Mouse (Mus musculus) left cerebral cortex, adult 9 months (tissue): ENCODE measurements at regions not wholly inside any gene's neighbourhood (a gene's known extent, or its start where the extent isn't known, plus 50 kb on each side); places are given as distances from the start of the nearest gene placed in this dataset.

ENCODE experiments used
- DNase-seq, 2 experiments: peaks; one replicate each; pipeline ENCODE4 v3.0.0; 2022; ENCODE audit warnings: low spot score in 2 of 2

DNA sequence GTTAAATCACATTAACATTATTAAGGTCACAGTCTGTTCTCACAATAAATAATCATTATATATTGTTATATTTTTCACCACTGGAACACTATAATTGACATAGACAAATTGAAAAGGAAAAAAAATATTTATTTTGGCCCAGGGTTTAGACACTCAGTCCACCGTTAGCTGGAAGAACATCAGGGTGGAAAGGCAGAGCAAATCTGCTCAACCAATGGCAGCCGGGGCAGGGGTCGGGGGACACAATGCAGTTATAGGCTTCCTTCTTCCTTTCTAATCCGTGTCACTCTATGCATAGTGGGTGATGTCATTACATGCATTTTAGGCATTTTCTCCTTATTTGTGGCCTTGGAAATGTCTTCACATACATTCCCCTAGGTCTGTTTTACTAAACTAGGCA, 552.8 kb upstream of the Tenm3 start:
- DNase-seq = no peak

DNA sequence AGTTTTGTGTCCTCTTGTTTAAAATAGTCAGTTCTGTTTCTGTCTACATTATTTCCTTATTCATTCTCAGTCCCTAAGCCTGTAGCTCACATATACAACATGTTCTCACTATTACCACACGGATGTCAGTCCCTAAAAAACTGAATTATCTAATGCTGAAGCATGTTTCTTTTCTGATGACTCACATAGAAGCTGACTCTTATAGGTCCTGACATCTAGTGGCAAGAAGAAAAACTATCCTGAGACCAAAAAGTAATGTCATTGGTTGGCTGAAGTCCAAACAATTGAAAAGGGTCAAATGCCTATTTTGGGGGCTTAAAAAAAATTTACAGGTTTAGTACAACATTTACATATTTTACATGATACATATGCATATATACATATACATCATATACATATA, 551.3 kb upstream of the Tenm3 start:
- DNase-seq = no peak

DNA sequence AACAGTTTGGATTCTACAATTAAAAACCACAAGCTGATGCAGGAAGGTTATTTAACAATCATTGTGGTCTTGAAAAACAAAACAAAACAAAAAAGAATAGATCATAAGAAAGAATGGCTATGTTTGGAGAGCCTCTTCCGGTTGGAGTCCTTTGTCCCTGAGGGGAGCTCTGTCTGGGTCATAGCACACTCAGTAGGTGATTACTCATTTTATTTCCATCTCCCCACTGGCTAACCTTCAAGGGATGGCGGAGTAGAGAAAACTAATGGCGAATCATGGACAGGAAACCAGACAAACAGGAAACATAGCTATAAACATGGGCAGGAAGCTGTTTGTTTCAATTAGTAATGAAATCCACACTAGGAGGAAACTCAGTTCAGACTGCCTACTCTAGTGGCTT, 545.8 kb upstream of the Tenm3 start:
- no peak for DNase-seq

DNA sequence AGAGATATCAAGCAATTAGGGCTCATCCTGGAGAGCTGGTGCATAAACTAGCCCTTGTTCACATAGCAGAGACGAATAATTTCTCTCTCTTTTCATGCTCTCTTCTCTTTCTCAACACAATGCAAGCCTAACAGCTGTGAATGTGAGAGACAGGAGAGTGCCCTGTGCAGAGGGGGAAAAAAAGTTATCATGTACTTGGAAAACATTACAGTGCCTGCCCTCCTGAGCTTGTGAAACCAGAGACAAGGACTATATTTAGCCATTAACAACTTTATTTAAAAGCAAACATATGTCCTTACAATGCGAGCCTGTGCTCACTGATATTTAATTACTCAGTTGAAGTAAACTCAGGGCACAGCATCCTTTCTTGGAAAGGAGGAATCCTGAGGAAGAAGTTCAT, 543.8 kb upstream of the Tenm3 start:
- DNase-seq = no peak

DNA sequence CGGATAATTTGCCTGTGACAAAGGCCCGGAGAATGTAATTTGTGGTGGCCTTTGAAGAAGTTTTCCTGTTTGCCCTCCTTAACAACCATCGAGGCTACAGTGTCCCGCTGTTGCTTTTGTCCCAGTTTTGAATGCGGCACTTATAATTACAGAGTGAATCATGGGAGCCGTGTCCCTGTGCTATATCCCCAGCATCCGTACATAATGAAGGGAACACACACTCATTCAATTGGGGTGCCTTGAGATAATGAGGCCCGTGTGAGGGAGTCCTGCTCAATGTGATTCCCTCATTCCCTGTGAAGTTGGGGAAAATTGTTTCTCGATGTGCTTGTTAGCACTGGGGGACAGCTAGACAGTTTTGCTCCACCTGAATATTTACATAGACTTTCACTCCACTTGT, 528.9 kb upstream of the Tenm3 start:
- DNase-seq = no peak

DNA sequence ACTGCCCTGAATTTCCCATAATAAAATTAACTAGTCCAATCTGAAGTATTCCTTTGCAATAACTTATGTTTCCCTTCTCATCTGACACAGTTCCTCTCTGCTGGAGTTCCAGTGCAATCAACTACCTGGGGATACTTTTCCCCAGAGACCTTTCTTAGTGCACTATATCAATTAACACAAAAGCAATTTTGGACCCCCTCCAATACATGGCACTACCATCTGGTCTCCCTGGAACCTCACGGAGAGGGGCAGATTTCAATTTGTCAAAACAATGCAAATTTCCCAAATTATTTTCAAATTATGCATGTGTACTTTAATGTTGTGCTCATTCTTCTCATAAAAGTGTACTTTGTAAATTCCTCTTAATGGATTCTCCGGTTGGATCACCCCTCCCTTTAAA, 518.9 kb upstream of the Tenm3 start:
- DNase-seq = no peak

DNA sequence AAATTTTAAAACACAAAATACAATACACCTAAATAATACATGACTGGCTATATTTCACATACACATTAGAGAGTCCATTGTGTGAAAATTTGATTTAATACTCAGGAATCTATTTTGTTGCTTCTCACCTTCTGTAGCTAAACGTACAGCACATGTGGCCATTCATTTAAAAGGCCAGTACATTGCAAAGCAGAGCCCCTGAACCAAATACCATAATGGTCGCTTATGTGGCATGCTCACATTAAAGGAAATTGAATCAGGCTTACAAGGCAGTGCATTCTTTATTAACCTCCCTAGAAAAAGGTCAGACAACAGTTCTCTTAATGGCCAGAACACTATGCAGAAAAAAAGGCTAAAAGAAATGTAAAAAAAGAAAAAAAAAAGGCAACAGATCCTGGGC, 517.7 kb upstream of the Tenm3 start:
- DNase-seq = no peak

DNA sequence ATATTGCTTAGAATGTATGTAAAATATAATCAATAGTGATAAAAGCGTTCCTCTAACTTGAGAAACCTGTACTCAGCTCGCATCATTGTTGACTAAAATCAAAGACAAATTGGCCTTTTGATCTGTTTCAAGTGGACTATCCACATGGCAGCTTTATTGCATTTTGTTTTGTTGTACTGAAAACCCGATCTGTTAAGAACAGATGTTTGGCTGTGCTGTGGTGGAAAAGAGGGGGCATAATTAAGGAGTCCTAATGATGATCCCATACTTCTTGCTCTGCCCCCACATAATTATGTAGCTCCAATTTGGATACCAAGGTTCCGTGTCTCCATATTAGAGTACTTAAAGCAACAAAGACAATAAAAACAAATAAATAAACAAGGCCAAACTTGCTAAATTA, 516.4 kb upstream of the Tenm3 start:
- DNase-seq = no peak

DNA sequence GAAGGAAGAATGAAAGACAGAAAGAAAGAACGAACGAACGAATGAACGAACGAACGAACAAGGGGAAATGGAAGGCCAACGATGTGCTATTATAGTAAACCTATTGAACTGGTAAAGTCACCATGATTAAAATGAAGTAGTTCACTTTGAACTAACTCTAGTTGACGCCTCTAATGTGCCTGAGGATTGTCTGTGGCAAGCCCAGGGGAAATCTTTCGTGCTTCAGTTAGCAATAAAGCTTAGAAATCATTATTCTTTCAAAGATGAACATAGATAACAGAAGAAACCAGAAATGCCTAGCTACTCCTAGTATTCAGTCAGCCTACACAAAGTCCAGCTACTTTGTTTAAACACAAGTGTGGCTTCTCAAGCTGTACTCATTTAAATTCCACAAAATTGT, 515.9 kb upstream of the Tenm3 start:
- DNase-seq = no peak

DNA sequence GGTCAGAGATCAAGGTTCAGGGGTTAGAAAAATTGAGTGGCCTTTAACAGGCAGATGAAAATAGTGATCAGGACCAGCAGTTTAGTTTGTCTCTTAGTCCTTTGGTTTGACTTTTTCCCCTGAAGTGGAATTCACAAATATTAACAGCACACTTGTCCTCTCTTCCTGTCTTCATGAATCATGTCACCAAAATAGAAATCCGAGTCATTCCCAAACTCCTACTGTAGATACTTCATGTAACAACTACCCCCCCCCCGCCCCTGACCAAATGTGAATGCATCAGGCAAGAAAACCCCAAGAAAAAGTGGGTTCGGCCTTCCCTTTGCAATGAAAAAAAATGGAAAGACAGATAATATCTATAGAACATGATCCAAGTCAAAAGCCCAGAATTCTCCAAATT, 504.9 kb upstream of the Tenm3 start:
- no peak for DNase-seq

DNA sequence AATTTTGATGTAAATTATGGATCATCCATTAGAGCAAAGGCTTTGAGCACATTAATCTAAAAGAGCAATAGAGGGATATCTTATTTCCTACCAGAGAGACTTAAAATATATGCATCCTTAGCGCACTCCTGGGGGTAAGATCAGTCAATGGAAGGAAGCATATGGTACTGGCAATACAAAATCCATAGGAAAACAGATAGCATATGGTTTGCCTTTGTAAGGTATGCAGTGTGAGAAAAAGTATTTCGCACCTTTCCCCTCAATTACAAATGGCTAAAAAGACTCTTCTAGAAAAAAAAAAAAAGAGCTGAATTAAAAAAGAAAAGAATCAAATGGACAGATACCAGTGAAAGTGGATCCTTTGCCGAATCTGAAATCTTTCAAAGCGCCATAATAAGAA, 495.0 kb upstream of the Tenm3 start:
- DNase-seq = no peak

DNA sequence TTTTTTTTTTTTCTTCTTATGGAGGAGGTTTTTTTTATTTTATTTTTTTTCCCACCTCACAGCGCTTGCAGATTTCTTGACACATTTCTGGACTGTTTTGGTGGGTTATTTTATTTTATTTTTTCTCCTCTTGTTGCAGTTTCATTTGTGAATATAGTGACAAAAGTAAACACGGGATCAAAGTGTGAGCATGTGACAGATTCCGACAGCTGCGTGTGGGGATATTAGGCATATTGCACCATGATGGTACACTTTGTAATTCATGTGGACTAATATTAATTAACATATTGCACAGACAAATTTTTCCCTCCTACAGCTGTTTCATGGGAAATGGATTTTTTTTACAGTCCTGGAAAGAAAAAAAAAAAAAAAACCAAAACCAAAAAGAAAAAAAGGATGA, 483.2 kb upstream of the Tenm3 start:
- no peak for DNase-seq

DNA sequence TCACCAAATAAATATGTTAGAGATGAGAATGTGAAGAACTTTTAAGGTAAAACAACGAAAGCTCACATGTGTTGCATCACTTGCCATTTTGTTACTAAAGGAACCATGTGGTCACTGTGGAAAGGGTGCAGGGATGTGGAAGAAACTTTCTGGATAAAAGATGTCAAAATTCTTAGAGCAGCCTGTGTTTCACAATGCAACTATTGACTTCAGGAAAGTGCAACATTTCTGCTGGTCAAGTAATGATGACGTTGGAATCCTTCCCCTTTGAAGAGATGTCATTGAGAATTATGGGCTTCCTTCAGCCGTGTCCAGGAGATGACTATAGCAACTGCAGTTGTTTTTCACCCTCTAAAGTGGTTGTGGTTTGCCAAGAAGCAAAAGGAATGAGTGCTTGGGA, 477.7 kb upstream of the Tenm3 start:
- DNase-seq = no peak

DNA sequence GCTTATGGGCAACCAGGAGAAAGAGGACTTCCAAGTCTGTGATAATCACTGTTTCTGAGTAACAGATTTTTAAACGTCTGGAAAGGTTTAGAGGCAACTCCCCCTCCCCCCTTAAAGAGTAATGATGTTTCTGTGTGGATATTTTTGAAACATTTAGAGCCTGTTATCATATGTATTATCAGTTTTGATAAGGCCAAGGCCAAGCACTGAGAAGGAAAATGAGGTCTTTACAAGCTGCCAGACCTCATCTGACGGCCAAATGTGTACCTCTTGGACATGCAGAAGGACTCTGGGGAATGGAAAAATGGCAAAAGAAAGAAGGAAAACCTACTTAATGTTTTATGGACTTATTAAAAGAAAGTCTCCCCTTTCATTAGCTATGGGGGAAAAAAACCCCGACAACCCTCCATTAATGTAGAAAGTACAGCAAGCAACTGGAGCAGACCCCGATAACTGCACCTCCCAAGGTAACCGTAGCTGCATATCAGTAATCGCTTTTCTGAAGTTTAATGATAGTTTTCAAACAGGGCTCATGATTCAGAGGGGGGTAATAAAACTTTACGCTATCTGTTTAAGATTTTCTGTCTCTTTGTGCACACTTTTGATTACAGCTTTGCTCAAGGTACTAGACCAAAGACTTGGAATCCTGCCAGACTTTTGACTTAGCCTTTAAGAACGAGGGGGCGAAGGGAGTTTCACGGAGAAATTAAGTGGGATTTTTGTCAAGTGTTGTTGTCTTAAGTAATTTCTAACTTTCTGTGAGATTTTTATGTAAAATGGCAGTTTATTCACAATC, 469.9 kb upstream of the Tenm3 start:
- DNase-seq = no peak

DNA sequence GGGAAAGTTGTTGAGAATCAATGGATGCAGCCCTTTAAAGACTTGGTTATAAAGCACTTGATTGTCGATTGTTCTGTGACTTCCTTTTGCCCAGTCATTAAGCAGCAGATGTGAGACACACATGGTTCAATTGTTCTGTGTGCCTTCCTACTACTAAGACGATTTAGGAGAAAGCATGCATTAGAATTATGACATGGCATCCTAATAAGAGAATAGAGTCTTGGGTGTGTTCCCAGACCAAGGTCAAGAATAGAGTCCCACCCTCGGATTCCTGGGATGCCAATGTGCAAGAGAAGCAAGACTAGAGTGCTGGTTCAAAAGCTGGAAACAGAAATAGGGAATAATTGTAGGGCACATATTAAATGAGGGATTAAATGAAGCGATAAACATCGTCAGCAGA, 469.1 kb upstream of the Tenm3 start:
- DNase-seq = no peak

DNA sequence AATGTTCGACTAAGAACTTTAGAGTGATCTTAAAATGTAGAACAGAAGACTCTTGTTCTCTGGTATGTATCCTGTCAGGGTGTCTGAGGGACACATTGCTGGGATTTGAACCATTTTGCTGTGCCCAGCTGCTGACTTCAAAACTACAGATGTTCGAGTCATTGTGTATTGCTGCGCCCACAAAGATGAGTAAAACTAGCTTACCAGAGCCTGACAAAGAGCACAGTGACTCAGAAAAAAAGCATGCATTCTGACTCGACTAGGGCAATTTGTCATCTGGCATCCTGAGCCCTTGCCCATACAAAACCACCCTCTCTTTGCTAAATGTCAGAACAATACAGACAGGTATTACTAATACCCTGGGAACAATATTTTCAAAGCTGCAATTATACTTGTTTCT, 438.6 kb upstream of the Tenm3 start:
- no peak for DNase-seq

DNA sequence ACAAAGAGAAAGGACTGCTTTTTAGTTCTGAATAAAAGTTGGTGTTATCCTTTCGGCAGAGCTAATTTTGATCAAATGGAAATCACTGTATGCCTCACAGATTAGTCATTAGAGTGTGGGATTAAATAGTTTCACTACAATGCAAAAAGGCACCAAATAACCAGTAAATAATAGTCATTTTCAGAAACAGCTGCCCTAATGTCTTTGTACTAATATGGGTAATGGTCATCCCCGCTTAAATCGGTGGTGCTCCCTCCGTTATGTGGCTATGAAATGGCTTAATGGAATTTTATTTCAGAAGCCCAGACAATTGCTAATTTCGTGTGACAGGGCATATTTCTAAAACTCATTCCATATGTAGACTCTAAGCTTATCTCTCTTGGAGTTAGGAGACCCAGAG, 437.5 kb upstream of the Tenm3 start:
- DNase-seq = peak in 1 of 2 experiments; percentile 4

DNA sequence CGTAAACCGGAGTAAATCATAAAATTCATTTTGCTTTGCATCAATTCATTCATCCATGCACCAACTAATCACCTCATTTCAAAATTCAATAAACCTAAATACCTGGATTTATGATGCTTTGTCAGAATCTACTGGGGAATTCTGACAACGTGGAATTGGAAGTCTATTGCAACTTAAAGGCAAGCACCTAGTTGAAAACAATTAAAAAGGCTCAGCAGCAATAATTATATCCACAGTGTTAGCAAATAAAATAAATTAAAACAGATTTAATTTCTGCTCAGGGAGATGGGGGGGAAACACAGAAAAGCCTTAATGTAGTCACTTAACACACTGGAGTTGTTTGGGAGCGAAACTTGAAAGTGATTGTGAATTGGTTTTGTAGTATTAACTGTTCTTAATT, 430.3 kb upstream of the Tenm3 start:
- DNase-seq = no peak

DNA sequence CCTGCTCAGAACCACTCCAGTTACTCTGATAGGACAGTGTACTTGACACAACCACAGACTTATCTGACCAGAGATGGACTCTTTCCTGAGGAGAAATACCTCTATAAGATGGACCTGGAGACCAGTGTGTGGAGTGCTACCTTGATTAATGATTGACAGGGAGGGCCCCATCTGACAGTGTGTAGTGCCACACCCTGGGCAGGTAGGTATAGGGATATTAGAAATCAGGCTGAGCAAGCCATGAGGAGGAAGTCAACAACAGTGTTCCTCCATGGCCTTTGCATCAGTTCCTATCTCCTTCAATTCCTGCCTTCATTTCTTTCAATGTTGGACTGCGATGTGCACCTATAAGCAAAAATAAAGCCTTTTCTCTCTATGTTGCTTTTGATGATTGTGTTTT, 429.4 kb upstream of the Tenm3 start:
- DNase-seq = no peak

DNA sequence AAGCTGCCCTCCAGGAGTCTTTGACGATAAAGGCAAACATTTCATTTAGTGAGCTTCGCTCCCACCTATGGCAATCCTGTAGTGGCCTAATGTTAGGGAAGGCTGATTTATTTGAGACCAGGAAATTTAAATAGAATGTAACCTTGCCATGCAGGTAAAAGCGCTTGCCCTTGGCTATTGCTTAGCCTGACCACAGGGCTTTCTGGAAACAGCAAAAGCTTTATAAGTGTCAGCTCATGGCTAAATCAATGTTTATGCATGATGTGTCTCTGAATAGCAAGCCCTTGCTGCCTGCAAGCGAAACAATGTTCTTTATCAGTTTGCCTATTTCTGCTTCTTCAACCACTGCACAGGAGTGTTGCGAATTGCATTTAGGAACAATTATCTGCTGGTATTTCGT, 419.7 kb upstream of the Tenm3 start:
- no peak for DNase-seq

DNA sequence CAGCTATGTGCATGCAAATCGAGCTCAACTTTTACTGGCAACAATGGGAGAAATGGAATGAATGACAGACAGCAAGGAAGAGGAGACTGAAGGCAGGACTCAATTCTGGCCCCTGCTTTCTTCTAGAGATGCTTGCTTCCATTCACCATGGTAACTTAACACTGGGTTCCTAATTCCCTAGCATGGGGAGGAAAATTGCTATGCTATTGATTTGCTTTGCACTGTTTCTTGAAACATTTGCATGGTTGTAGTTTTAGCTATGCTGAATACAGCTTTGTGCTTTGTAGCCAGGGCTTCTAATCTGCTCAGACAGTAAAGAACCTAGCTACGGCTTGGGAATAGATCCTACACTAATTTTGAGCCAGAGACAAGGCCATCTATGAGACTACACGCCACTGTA, 419.0 kb upstream of the Tenm3 start:
- no peak for DNase-seq

DNA sequence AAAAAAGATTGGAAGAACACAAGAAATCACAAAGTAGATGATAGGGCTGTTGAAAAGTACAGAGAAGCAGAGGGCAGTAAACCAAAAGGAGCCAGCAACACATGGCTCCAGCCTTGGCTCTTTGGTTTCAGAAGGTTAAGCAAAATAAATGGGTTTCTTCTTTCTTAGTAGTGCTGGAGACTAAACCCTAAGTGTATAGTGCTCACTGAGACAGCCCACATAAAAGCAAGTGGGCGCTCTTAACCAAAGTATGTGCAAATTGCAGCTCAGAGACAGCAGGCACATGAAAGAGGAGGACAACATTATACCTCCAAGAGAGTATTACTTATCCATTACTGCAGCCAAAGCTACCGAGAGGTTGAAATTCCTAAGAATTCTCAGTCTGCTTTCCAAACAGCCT, 412.2 kb upstream of the Tenm3 start:
- no peak for DNase-seq

DNA sequence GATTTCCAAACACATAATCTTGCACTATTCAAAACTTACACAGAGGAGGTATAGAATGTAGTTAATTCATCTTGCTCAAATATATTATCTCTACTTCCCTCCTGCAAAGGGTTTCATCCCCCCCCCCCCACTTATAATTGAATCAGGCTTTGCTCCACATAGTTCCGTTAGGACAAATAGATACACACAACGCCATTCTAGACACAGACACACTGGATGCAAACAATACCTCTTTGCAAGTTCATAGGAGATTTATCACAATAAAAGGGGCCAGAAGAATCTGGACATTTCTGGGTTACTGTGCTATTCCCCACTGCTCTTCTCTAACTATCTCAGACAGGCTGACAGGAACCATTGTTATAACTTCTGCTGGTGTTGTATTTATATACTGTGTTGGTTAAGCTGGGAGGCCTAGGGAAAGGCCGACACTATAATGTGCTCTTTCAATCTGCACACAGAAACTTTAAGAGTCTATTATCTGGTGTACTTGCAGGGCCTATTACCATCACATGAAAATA, 410.6 kb upstream of the Tenm3 start:
- DNase-seq = no peak

DNA sequence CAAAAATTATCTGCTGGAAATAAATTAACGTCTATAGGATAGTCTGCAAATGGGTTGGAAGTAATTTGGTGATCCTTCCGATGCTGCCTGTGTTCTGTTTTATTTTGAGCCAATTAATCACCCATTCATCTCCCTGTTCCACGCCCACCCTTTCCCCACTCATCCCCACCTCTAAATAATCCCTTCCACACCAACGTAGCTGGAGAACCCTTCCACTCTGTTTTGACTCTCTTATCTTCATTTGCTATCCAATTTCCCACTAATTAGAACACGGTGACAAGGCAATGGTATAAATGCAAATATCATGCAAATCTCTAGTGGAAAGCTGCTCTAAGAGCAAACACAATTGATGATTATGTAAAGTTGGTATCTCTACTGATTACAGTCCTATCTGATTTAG, 399.3 kb upstream of the Tenm3 start:
- DNase-seq = no peak

DNA sequence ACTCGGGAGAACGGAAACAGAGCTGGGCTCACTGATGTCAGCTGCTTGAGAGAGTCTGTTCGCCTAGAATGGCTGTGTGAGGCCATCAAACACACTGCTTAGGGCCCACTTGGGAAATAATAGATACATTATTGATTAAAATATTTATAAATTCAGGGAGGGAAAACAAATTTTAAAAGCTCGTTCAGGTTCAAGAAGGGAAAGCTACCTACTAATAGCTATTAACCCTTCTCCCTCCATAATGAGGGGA, 393.0 kb upstream of the Tenm3 start:
- no peak for DNase-seq
